Mouse (Mus musculus): ENCODE results near the gene Arhgef28. TPM values are rescaled to one million over a fixed set of nuclear protein-coding genes. Genes with fewer than 3 reads are reported as not detected.

Gene Arhgef28
- total and polyA plus RNA-seq, 2 experiments from 2014 or later = 33.9 to 38.7 TPM

GRCm38 (mm10) chr13:98016923-98017588 lies 189.2 kb downstream of the Arhgef28 start:
- peak overlapping the region; percentile 60; the same call in 1 of the 2 replicates for H3K27ac ChIP-seq (ENCODE audit: low read depth, low read length)
- H3K36me3 ChIP-seq (ENCODE audit: insufficient read depth) = no peaks in the 10 kb centered on the region
- H3K27me3 ChIP-seq (ENCODE audit: insufficient read depth, low read length) = no peaks in the 10 kb centered on the region
- H3K4me3 ChIP-seq (ENCODE audit: low read depth, low read length) = peak overlapping the region; percentile 41
- ATAC-seq (peak; percentile 92), DNase-seq (peak; percentile 78)
- no peaks in the 10 kb centered on the region for H3K9me3 ChIP-seq (ENCODE audit: low read length)
- H3K9ac ChIP-seq = peak overlapping the region; percentile 49
- TF ChIP-seq CTCF (IDR thresholded peaks at IDR 0.05; ENCODE audit: low read depth) = no peak
- H3K4me1 ChIP-seq (ENCODE audit: insufficient read depth) = 0 out of 2 replicates have a peak, but pooled peaks cover 5% of the 10 kb centered on the region
- H3K4me2 ChIP-seq (ENCODE audit: low read depth) = peak overlapping the region; percentile 74
- WGBS = 8% methylated on average over 12 of the region's 12 CpGs

- H3K4me2 ChIP-seq (ENCODE audit: low read depth) = peak overlapping the region; percentile 74
- peak; percentile 38 for ATAC-seq
- 0 out of 2 replicates have a peak, but pooled peaks cover 5% of the 10 kb centered on the region for H3K4me1 ChIP-seq (ENCODE audit: insufficient read depth)
- DNase-seq = peak; percentile 52
- peak overlapping the region; percentile 60 for H3K27ac ChIP-seq (ENCODE audit: low read depth, low read length)
- H3K36me3 ChIP-seq (ENCODE audit: insufficient read depth) = no peaks in the 10 kb centered on the region
- peak overlapping the region; percentile 41 for H3K4me3 ChIP-seq (ENCODE audit: low read depth, low read length)
- no peaks in the 10 kb centered on the region for H3K9me3 ChIP-seq (ENCODE audit: low read length)
- peak overlapping the region; percentile 49 for H3K9ac ChIP-seq
- 5% methylated on average over 33 of the region's 33 CpGs for WGBS
- no peaks in the 10 kb centered on the region for H3K27me3 ChIP-seq (ENCODE audit: insufficient read depth, low read length)
- no peak for TF ChIP-seq CTCF (IDR thresholded peaks at IDR 0.05; ENCODE audit: low read depth)
Observed at GRCm38 (mm10) chr13:98015981-98016922, 190.0 kb downstream of the Arhgef28 start.

GRCm38 (mm10) chr13:98014892-98015291 lies 191.3 kb downstream of the Arhgef28 start:
- H3K4me2 ChIP-seq (ENCODE audit: low read depth) = peak overlapping the region; percentile 14; the same call in 1 of the 2 replicates
- H3K27ac ChIP-seq (ENCODE audit: low read depth, low read length) = no peak overlapping the region
- no peak for TF ChIP-seq CTCF (IDR thresholded peaks at IDR 0.05; ENCODE audit: low read depth)
- no peak for DNase-seq
- no peaks in the 10 kb centered on the region for H3K27me3 ChIP-seq (ENCODE audit: insufficient read depth, low read length)
- 0 out of 2 replicates have a peak, but pooled peaks cover 5% of the 10 kb centered on the region for H3K4me1 ChIP-seq (ENCODE audit: insufficient read depth)
- H3K9me3 ChIP-seq (ENCODE audit: low read length) = no peaks in the 10 kb centered on the region
- no peak for ATAC-seq
- H3K4me3 ChIP-seq (ENCODE audit: low read depth, low read length) = no peak overlapping the region
- H3K36me3 ChIP-seq (ENCODE audit: insufficient read depth) = no peaks in the 10 kb centered on the region
- no peak overlapping the region for H3K9ac ChIP-seq
- WGBS = 78% methylated on average over 3 of the region's 3 CpGs

GRCm38 (mm10) chr13:98013715-98014114 lies 192.5 kb downstream of the Arhgef28 start:
- H3K4me2 ChIP-seq (ENCODE audit: low read depth) = no peak overlapping the region
- H3K27ac ChIP-seq (ENCODE audit: low read depth, low read length) = no peak overlapping the region
- no peaks in the 10 kb centered on the region for H3K9me3 ChIP-seq (ENCODE audit: low read length)
- ATAC-seq (no peak), DNase-seq (no peak)
- no peak for TF ChIP-seq CTCF (IDR thresholded peaks at IDR 0.05; ENCODE audit: low read depth)
- 0 out of 2 replicates have a peak, but pooled peaks cover 5% of the 10 kb centered on the region for H3K4me1 ChIP-seq (ENCODE audit: insufficient read depth)
- no peaks in the 10 kb centered on the region for H3K27me3 ChIP-seq (ENCODE audit: insufficient read depth, low read length)
- no peaks in the 10 kb centered on the region for H3K36me3 ChIP-seq (ENCODE audit: insufficient read depth)
- WGBS = 97% methylated on average over 4 of the region's 4 CpGs
- H3K4me3 ChIP-seq (ENCODE audit: low read depth, low read length) = no peak overlapping the region
- no peak overlapping the region for H3K9ac ChIP-seq

GRCm38 (mm10) chr13:98011931-98012341 lies 194.3 kb downstream of the Arhgef28 start:
- H3K36me3 ChIP-seq (ENCODE audit: insufficient read depth) = no peaks in the 10 kb centered on the region
- WGBS = 78% methylated on average over 6 of the region's 6 CpGs
- DNase-seq (no peak), ATAC-seq (no peak)
- H3K4me3 ChIP-seq (ENCODE audit: low read depth, low read length) = no peak overlapping the region
- TF ChIP-seq CTCF (IDR thresholded peaks at IDR 0.05; ENCODE audit: low read depth) = no peak
- no peak overlapping the region for H3K4me2 ChIP-seq (ENCODE audit: low read depth)
- H3K27ac ChIP-seq (ENCODE audit: low read depth, low read length) = no peak overlapping the region
- no peaks in the 10 kb centered on the region for H3K27me3 ChIP-seq (ENCODE audit: insufficient read depth, low read length)
- H3K9ac ChIP-seq = no peak overlapping the region
- no peaks in the 10 kb centered on the region for H3K9me3 ChIP-seq (ENCODE audit: low read length)
- H3K4me1 ChIP-seq (ENCODE audit: insufficient read depth) = 0 out of 2 replicates have a peak, but pooled peaks cover 1% of the 10 kb centered on the region

- H3K4me3 ChIP-seq (ENCODE audit: low read depth, low read length) = no peak overlapping the region
- no peak overlapping the region for H3K9ac ChIP-seq
- no peaks in the 10 kb centered on the region; the same call in 1 of the 2 replicates for H3K4me1 ChIP-seq (ENCODE audit: insufficient read depth)
- no peak overlapping the region for H3K27ac ChIP-seq (ENCODE audit: low read depth, low read length)
- H3K27me3 ChIP-seq (ENCODE audit: insufficient read depth, low read length) = no peaks in the 10 kb centered on the region
- TF ChIP-seq CTCF (IDR thresholded peaks at IDR 0.05; ENCODE audit: low read depth) = no peak
- no peaks in the 10 kb centered on the region for H3K9me3 ChIP-seq (ENCODE audit: low read length)
- H3K4me2 ChIP-seq (ENCODE audit: low read depth) = no peak overlapping the region
- no peaks in the 10 kb centered on the region for H3K36me3 ChIP-seq (ENCODE audit: insufficient read depth)
- ATAC-seq = no peak
- no peak for DNase-seq
- WGBS = 68% methylated on average over 4 of the region's 4 CpGs
Observed at GRCm38 (mm10) chr13:98009070-98009469, 197.2 kb downstream of the Arhgef28 start.

Measured in forebrain, postnatal 0 days (tissue).